Mouse (Mus musculus) layer of hippocampus, adult 11-12 months (tissue): ENCODE results near the gene Mbnl2.

Experiments used
- DNase-seq: peaks from one replicate; pipeline ENCODE4 v3.0.0; 2022; ENCODE audit warnings: low spot score

Gene Mbnl2

GRCm38 (mm10) chr14:120275246-120276238 is at the start of gene Mbnl2:
TSS of gene Mbnl2 (plus strand) at chr14:120275669.
- DNase-seq: peak; percentile 95

DNA sequence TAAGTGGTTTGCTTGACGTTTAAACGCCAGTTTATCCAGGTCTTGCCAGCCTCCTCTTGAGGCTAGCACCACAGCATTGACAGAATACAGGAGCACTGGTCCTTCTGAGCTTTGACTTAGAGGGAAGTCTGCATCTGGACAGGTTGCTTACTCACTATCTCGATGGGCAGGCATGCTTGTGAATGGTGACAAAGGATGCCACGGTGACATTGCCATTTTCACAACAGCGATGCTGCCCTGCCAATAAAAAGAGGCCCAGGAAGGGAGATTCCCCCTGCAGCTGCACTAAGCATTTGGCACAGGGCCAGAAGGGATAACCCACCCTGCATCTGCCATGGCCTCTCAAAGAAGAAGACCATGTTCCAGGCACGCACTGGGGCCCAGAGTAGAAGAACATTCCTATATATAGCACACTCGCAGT is 43.4 kb upstream of the Mbnl2 start:
- no peak for DNase-seq

GRCm38 (mm10) chr14:120235610-120236009 is 39.9 kb upstream of the Mbnl2 start:
- no peak for DNase-seq

DNA sequence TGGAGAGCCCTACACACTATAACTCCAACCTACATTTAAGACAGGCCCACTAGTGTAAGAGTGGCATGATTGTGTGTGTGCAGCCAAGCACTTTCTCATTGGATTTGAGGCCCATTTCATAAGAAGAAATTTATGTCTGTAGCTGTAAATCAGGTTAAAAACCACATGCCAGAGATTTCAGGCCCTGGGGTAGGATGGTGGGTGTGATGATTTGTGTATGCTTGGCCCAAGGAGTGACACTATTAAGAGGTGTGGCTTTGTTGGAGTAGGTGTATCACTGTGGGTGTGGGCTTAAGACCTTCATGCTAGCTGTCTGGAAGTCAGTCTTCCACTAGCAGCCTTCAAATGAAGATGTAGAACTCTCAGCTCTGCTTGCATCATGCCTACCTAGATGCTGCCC is 37.0 kb upstream of the Mbnl2 start:
- no peak for DNase-seq

- no peak for DNase-seq
Measured at GRCm38 (mm10) chr14:120240209-120240608, 35.3 kb upstream of the Mbnl2 start.

DNA sequence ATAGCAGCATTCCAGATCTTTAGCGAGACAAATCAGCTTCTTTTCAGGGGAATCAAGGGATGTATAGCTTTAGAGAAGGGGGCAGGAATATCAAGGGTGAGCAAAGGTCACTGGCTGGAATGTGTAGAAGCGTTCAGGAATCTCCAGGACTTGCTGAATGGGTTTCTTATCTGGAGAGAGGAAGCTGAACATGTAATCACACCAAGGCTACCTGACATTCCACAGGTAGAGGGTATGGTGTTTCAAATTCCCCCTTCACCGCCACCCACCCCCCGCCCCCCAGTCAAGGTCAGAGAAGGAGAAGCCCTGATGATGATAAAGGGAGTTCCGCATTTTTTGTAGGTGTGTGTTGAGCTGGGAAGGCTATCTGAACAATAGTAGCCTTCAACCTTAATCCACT is 32.8 kb upstream of the Mbnl2 start:
- DNase-seq: no peak

- no peak for DNase-seq
Measured at GRCm38 (mm10) chr14:120245081-120245705, 30.3 kb upstream of the Mbnl2 start.

DNA sequence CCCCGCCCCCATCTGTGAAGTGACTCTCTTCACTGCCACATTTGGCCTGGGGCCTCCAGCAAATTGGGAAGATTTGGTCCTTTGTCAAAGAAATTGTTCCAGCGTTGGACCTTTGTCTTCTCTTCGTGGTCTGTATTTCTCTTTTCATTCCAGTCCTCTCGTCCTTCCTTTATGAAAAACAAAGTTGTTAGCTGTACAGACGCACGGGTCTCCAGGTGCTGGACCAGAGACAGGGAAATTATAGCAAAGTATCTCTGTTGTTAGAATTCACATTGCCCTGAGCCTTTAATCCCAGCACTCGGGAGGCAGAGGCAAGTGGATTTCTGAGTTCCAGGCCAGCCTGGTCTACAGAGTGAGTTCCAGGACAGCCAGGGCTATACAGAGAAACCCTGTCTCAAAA is 22.1 kb upstream of the Mbnl2 start:
- no peak for DNase-seq

- no peak for DNase-seq
Measured at GRCm38 (mm10) chr14:120256146-120256545, 19.3 kb upstream of the Mbnl2 start.

DNA sequence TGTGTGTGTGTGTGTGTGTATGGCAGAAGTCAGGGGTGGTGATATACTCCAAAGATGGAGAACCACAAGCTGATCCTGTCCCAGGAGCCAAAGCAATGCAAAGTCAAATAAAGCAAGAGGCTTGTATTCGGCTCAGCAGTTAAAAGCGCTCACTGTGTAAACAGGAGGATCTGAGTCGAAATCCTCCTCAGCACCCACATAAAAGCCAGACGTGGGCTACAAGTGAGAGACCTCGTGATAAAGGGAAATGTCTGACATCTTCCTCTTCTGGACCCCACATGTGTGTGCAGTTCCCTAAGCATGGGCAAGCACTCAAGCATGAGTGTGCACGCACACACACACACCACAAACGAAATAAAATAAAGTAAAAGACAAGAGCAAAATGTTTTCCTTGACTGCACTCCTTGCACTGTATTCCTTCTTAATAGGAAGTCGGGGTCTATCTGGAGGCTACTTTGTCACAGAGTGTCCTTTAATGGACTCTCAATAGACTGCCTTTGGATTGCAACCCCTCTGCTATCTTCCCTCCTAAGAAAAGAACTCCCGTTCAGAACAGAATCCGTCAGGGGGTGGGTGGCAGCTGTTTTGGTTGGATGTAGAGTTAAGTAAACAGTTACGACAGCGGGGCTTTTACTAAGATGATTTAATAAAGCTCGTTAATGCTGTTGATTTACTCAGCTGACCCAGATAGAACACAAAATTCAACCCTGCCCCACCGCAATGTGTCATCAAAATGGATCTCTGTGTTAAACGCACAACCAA is 18.7 kb upstream of the Mbnl2 start:
- no peak for DNase-seq

GRCm38 (mm10) chr14:120257483-120257882 is 18.0 kb upstream of the Mbnl2 start:
- DNase-seq: no peak

- no peak for DNase-seq
Measured at GRCm38 (mm10) chr14:120259426-120259825, 16.0 kb upstream of the Mbnl2 start.

GRCm38 (mm10) chr14:120261606-120262005 is 13.9 kb upstream of the Mbnl2 start:
- no peak for DNase-seq

- no peak for DNase-seq
Measured at GRCm38 (mm10) chr14:120262660-120263379, 12.6 kb upstream of the Mbnl2 start.

GRCm38 (mm10) chr14:120263380-120264135 is 11.9 kb upstream of the Mbnl2 start:
- DNase-seq: peak; percentile 57

DNA sequence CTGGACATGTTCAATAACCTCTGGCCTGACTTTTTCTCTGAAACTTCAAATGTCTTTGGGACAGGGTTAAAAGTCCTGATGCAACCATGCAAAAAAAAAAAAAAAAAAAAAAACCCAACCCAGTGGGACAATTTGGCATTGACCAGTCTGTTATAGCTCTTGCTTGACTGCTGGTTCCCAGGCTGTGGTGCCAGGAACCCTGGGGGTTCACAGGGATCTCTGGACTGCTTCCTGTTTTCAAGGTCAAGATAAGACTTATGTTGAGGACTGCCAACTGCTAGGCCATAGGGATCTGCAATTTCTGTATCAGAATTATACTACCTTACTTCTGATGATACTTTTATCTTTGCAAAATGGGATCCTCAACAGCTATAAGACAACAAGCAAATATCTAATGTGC is 9.6 kb upstream of the Mbnl2 start:
- no peak for DNase-seq

GRCm38 (mm10) chr14:120267130-120267529 is 8.3 kb upstream of the Mbnl2 start:
- no peak for DNase-seq

DNA sequence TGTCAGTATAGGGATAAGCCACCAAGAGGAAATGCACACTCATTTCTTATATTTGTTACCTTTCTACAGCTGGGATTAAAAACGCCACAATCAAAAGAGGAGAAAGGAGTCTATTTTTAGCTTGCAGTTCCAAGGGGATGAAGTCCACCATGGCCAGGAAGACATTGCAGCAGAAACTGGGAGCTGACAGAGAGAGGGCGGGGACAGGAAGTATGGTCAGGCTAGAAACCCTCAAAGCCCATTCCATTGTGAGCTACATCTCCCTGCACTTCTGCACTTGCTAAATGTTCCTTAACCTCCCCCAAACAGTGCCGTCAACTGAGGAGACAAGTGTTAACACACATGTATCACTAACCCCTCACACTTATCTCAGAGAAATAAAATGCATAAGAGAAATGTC is 5.4 kb upstream of the Mbnl2 start:
- no peak for DNase-seq

DNA sequence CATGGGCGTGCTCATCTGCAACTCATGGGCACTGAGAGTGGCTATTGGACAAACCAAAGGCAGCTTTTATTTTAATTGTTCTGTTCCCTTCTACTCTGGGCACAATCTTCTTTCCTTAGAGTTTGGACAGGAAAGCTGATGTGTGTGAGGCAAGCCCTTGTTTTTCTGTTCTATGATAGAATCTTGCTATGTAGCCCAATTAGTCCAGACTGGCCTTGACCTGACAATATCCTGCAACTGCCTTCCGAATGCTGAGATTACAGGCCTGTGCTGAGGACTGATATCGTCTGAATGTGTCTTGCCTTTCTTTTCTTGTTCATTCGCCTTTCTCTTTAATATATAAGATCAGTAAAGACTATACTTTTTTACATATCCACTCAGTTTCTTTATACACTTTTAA is 4.8 kb upstream of the Mbnl2 start:
- DNase-seq: no peak

GRCm38 (mm10) chr14:120271096-120271495 is 4.4 kb upstream of the Mbnl2 start:
- no peak for DNase-seq

DNA sequence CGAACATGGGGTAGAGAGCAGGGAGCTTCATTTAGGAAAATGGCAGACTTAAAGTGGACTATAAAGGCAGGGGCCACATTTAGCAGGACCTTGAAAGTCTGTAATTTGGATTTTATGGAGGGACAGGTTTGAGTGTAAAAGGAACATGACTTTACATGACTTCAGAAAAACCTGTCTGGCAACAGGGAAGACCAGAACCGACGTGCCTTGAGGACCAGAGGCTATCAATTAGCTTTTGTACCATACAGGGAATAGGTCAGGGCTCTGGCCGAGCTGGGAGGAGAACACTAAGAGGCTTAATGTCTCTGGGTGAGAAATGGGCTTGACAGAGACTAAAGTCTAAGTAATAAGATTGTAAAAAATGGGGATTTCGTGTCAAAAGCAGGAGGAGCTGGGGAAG is 1.7 kb upstream of the Mbnl2 start:
- DNase-seq: no peak
